Mouse (Mus musculus) spleen, adult 10 weeks (tissue): ENCODE measurements around the gene Mthfd2. TPM values are rescaled to one million over a fixed set of nuclear protein-coding genes. Genes with fewer than 3 reads are reported as not detected.

Experiments used
- polyA plus RNA-seq: library from polyadenylated mRNA; stranded (reverse); fragments of 350-450 nt; fragmentation: Illumina TruSeq; extraction: RNeasy Lipid Tissue Mini Kit (QIAGEN cat#74804); gene quantifications from one replicate; pipeline ENCODE4 v1.2.3, GENCODE M21; 2015; ENCODE audit warnings: low replicate concordance; ENCODE audit not compliant: insufficient read depth

Gene Mthfd2
- 34.2 TPM for polyA plus RNA-seq

DNA sequence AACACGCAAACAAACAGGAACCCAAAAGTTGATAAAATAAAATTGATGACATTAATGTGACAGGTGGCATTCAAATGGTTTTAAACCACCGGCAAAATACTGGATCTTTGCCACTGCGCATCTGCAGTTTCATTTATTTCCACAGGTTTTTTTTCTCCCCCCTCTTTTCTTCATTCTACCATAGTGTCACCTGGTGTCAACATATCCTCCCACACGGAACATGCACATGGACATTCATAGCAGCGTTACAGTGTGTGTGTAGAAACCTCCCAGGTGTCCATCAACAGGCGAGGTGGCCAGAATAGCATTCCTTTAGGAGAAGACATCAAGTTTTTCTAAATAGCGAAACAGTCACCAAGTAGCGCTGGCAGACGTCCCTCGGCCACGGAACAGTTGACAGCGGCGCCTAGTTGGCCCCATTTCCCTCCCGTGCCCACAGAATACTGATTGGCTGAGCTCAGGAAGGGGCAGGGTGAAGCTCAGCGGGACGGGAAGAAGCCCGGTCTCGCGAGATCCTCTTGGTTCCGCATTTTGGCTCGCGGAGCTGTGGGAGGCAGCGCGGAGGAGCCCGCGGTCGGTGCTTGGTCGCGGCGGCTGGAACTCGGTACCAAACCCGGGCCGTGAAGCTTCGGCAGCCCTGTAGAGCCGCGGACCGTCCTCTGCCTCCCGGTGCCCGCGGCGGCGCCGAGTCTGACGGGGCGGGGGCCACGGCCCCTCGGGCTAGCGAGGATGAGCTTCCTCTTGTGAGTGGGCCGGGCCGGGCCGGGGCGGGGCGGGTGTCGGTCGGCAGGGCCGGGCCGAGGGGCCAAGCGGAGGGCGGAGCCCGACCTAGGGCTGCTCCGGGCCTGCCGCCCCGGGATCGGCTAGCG is at the start of gene Mthfd2, which contains the start of gene Mob1a:
Mthfd2 (minus strand) TSS at position 384 of the 869 bp plus-strand sequence.
Mob1a (plus strand) TSS at position 492 of the 869 bp plus-strand sequence.

GRCm38 (mm10) chr6:83348873-83349272 is 23.2 kb upstream of the Mthfd2 start, which contains the start of gene Bola3:
Gene Bola3 (plus strand): TSS chr6:83349147.

Other genes starting within 250 kb of the Mthfd2 start
- gene Pcgf1, start 248.0 kb downstream of the Mthfd2 start, polyA plus RNA-seq, result 20.7 TPM
- gene Lbx2, start 239.5 kb downstream of the Mthfd2 start, polyA plus RNA-seq, result not detected
- gene Ccdc142, start 224.3 kb downstream of the Mthfd2 start, polyA plus RNA-seq, result 0.48 TPM
- gene Gm42688, start 224.3 kb downstream of the Mthfd2 start, polyA plus RNA-seq, result 4.8 TPM
- gene Mrpl53, start 216.9 kb downstream of the Mthfd2 start, polyA plus RNA-seq, result 19.2 TPM
- gene Mogs, start 210.4 kb downstream of the Mthfd2 start, polyA plus RNA-seq, result 22.9 TPM
- 27.1 TPM for gene Wbp1, start 204.3 kb downstream of the Mthfd2 start, polyA plus RNA-seq
- gene Ino80b, start 200.5 kb downstream of the Mthfd2 start, polyA plus RNA-seq, result 7.5 TPM
- 0.52 TPM for gene Rtkn, start 190.4 kb downstream of the Mthfd2 start, polyA plus RNA-seq
- gene Wdr54, start 169.5 kb downstream of the Mthfd2 start, polyA plus RNA-seq, result 0.14 TPM
- gene 1700003E16Rik, start 169.5 kb downstream of the Mthfd2 start, polyA plus RNA-seq, result not detected
- 39.1 TPM for gene Dctn1, start 160.0 kb downstream of the Mthfd2 start, polyA plus RNA-seq
- gene Slc4a5, start 106.1 kb downstream of the Mthfd2 start, polyA plus RNA-seq, result not detected
- gene Mob1a, start 108 bp upstream of the Mthfd2 start, polyA plus RNA-seq, result 265 TPM
- 62.7 TPM for gene Bola3, start 23.2 kb upstream of the Mthfd2 start, polyA plus RNA-seq
- gene Tet3, start 133.2 kb upstream of the Mthfd2 start, polyA plus RNA-seq, result 25.0 TPM
- 75.7 TPM for gene Dguok, start 181.1 kb upstream of the Mthfd2 start, polyA plus RNA-seq
- 11.0 TPM for gene Actg2, start 210.4 kb upstream of the Mthfd2 start, polyA plus RNA-seq
- gene Stambp, start 246.8 kb upstream of the Mthfd2 start, polyA plus RNA-seq, result 23.9 TPM